Mouse (Mus musculus): ENCODE results near the gene Wdr4.

GRCm38 (mm10) chr17:31506282-31506681 is 13.5 kb downstream of the Wdr4 start:
- no peak for TF ChIP-seq TAL1 (IDR thresholded peaks at IDR 0.05; ENCODE audit: low read length)
- TF ChIP-seq GATA1 (IDR thresholded peaks at IDR 0.05; ENCODE audit: low read length), result no peak
